In the genomic region with DNA sequence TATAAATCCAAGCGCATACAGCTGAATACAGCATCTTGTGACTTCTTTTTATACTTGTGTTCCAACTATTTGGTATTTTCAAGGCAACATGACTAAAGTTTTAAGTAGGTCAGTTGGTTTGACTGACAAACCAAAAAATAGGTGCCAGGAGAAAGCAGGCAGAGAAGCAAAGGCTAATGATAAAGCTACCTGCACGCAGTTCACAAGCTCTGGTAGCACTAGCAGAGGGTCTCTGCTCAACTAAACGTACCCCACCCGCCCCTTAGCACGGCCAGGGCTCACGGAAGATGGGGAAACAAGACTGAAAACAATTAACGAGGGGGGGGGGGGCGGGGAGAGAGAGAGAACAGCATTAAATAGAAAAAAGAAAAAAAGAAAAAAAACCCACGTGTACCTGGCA, we compare ENCODE assay signal across 9 mouse cellular contexts. TPM values are rescaled to one million over a fixed set of nuclear protein-coding genes. Genes with fewer than 3 reads are reported as not detected.
DNase-seq lines count a peak whose midpoint lies in the region; ATAC-seq and TF ChIP-seq lines count a peak whose summit lies in the region.
"Had no signal": no experiment of that assay in that cellular context is flagged by ENCODE, and none has a peak within 500 bp of the region (broad histone marks: within the 10 kb centered on the region; RNA-seq: fewer than 3 reads in every experiment).

No protein-coding gene starts in this region.

- WGBS in heart, embryonic 16.5 days: 23% methylated on average over 8 of the region's 9 CpGs
- 21% methylated on average over 7 of the region's 9 CpGs for WGBS in liver, postnatal 0 days (ENCODE audit: insufficient replicate concordance)

- TF ChIP-seq CTCF in liver, postnatal 0 days (IDR thresholded peaks at IDR 0.05; ENCODE audit: low read depth): no peak

- H3K4me2 ChIP-seq in heart, embryonic 16.5 days (ENCODE audit: low read depth, low read length): peak overlapping the region; percentile 88
- H3K4me2 ChIP-seq in liver, postnatal 0 days (ENCODE audit: low read depth, low read length): peak overlapping the region; percentile 98

- H3K36me3 ChIP-seq in ES-E14 (ENCODE audit: control insufficient read depth, insufficient read depth, low read length, poor library complexity, severe bottlenecking): no peaks in the 10 kb centered on the region
- no peaks in the 10 kb centered on the region for H3K36me3 ChIP-seq in heart, embryonic 16.5 days (ENCODE audit: control insufficient read depth, insufficient read depth)
- no peaks in the 10 kb centered on the region for H3K36me3 ChIP-seq in liver, postnatal 0 days (replicated peaks; ENCODE audit: insufficient read depth, low read length)

- DNase-seq in heart, adult 11 months: peak; percentile 80
- no peak for DNase-seq in heart, postnatal 4 days
- DNase-seq in ES-E14 (ENCODE audit: low read depth, low spot score): no peak
- DNase-seq in liver, postnatal 0 days: no peak
- no peak for DNase-seq in right cerebral cortex, adult 2 months (ENCODE audit: low spot score in 2 of 2)
- DNase-seq in thymus, postnatal 25 days: no peak
- no peak for DNase-seq in gastrocnemius, postnatal 10 days
- DNase-seq: cerebellum, adult 11 months had no signal

- TF ChIP-seq EP300 in liver, postnatal 0 days (IDR thresholded peaks at IDR 0.05; ENCODE audit: low read depth): no peak

- no peak overlapping the region for H3K27ac ChIP-seq in ES-E14 (ENCODE audit: insufficient read depth, low read depth, low read length, poor library complexity, severe bottlenecking)
- no peak overlapping the region for H3K27ac ChIP-seq in heart, embryonic 16.5 days (ENCODE audit: low read length)
- H3K27ac ChIP-seq in liver, postnatal 0 days (ENCODE audit: low read depth): no peak overlapping the region

- H3K9me3 ChIP-seq in ES-E14 (ENCODE audit: control insufficient read depth, insufficient read depth, low read depth, low read length): no peaks in the 10 kb centered on the region
- H3K9me3 ChIP-seq in heart, embryonic 16.5 days (replicated peaks; ENCODE audit: control insufficient read depth, low read length): no peaks in the 10 kb centered on the region
- H3K9me3 ChIP-seq in liver, postnatal 0 days (ENCODE audit: low read length): no peaks in the 10 kb centered on the region

- peak overlapping the region; percentile 82 to 92 for H3K4me3 ChIP-seq in ES-E14 (ENCODE audit: insufficient read depth in 1 of 2, low read depth in 1 of 2, low read length in 2 of 2, poor library complexity in 1 of 2, severe bottlenecking in 1 of 2)
- peak overlapping the region; percentile 96 for H3K4me3 ChIP-seq in heart, embryonic 16.5 days (ENCODE audit: low read length)
- peak overlapping the region; percentile 84; the same call in 1 of the 2 replicates for H3K4me3 ChIP-seq in liver, postnatal 0 days (ENCODE audit: low read depth, low read length)

- H3K27me3 ChIP-seq in heart, embryonic 16.5 days (ENCODE audit: control insufficient read depth, insufficient read depth, low read length): no peaks in the 10 kb centered on the region
- H3K27me3 ChIP-seq in liver, postnatal 0 days (ENCODE audit: insufficient read depth, low read length): peaks cover 8% of the 10 kb centered on the region; the same call in 1 of the 2 replicates

- H3K4me1 ChIP-seq in ES-E14 (ENCODE audit: control insufficient read depth in 2 of 2, insufficient read depth in 2 of 2, low read length in 2 of 2, poor library complexity in 1 of 2): peaks cover 0 to 2% of the 10 kb centered on the region in 2 experiments; a peak in 1 of 4 replicates
- peaks cover 23% of the 10 kb centered on the region for H3K4me1 ChIP-seq in heart, embryonic 16.5 days (ENCODE audit: control insufficient read depth, insufficient read depth, low read length)
- 0 out of 2 replicates have a peak, but pooled peaks cover 2% of the 10 kb centered on the region for H3K4me1 ChIP-seq in liver, postnatal 0 days (ENCODE audit: insufficient read depth)

- ATAC-seq in heart, embryonic 16.5 days (replicated peaks; ENCODE audit: extremely low read depth, insufficient read depth, low FRiP score): no peak
- ATAC-seq in liver, postnatal 0 days: no peak

- H3K9ac ChIP-seq in ES-E14 (ENCODE audit: insufficient read depth, low read depth, low read length, poor library complexity, severe bottlenecking): peak overlapping the region; percentile 54; the same call in 1 of the 2 replicates
- peak overlapping the region; percentile 97 for H3K9ac ChIP-seq in heart, embryonic 16.5 days (ENCODE audit: low read length)
- no peak overlapping the region for H3K9ac ChIP-seq in liver, postnatal 0 days (replicated peaks)

- in situ Hi-C loops in ES-E14 (cut with MboI; ENCODE audit: low sequenced_read_pairs in 2 of 2, unreplicated experiment in 2 of 2): no loop called here

TF ChIP-seq in ES-E14, 5 proteins besides CTCF, POLR2A, EP300 and RAD21:
- TF ChIP-seq ZC3H11A (IDR thresholded peaks at IDR 0.05; ENCODE audit: borderline replicate concordance, low read depth, low read length): no peak
- no peak for TF ChIP-seq CHD2 (IDR thresholded peaks at IDR 0.05; ENCODE audit: low read depth, low read length)
- no peak for TF ChIP-seq ZNF384 (IDR thresholded peaks at IDR 0.05; ENCODE audit: low read depth, low read length)

RNA-seq across cellular contexts. Expression of a gene that starts 0.9 kb away (rescaled TPM):
- 10 to 100 TPM; 12.1 to 13.1 TPM for total RNA-seq in heart, postnatal 4 days (2021)
- total RNA-seq in ES-E14 (2012; rRNA removed): 12.0 and 16.7 TPM in 2 replicates
- 12.3 and 13.8 TPM in 2 replicates for polyA plus RNA-seq in heart, embryonic 16.5 days (2015; fragmentation: Nextera tagmentation; extraction: Ambion mirVana)
- 1.5 and 1.9 TPM in 2 replicates for polyA plus RNA-seq in liver, postnatal 0 days (2015; fragmentation: Nextera tagmentation; extraction: Ambion mirVana)
- 10 to 100 TPM; 19.3 to 20.2 TPM for total RNA-seq in gastrocnemius, postnatal 10 days (2021)
